25 mouse cellular contexts compared by ENCODE assay signal in genomic region chr5:139756135-139756534, GRCm38 (mm10).
"Had no signal": no experiment of that assay in that cellular context is flagged by ENCODE, and none has a peak within 500 bp of the region (broad histone marks: within the 10 kb centered on the region; RNA-seq: fewer than 3 reads in every experiment).

No protein-coding gene starts in this region.

- H3K9me3 ChIP-seq: heart, embryonic 13.5 days; heart, embryonic 15.5 days; hindbrain, embryonic 13.5 days; hindbrain, embryonic 15.5 days; kidney, embryonic 15.5 days; limb, embryonic 10.5 days; limb, embryonic 12.5 days had no signal

- H3K4me3 ChIP-seq: heart, adult 2 months; heart, embryonic 13.5 days; heart, embryonic 15.5 days; hindbrain, embryonic 13.5 days; hindbrain, embryonic 15.5 days; kidney, embryonic 15.5 days; limb, embryonic 10.5 days; limb, embryonic 12.5 days had no signal

- H3K27ac ChIP-seq: heart, adult 2 months; heart, embryonic 13.5 days; heart, embryonic 15.5 days; hindbrain, embryonic 13.5 days; hindbrain, embryonic 15.5 days; hindbrain, postnatal 0 days; kidney, embryonic 15.5 days; kidney, postnatal 0 days; limb, embryonic 10.5 days; limb, embryonic 12.5 days had no signal

- H3K9ac ChIP-seq: forebrain, postnatal 0 days; heart, embryonic 13.5 days; heart, embryonic 15.5 days; hindbrain, embryonic 13.5 days; hindbrain, embryonic 15.5 days; kidney, embryonic 15.5 days; limb, embryonic 12.5 days had no signal

- H3K27me3 ChIP-seq: heart, embryonic 13.5 days; heart, embryonic 15.5 days; hindbrain, embryonic 13.5 days; hindbrain, embryonic 15.5 days; kidney, embryonic 15.5 days; limb, embryonic 12.5 days had no signal

- ATAC-seq: forebrain, postnatal 0 days; hindbrain, postnatal 0 days; intestine, embryonic 16.5 days had no signal

- H3K4me1 ChIP-seq: heart, embryonic 13.5 days; heart, embryonic 15.5 days; hindbrain, embryonic 13.5 days; hindbrain, embryonic 15.5 days; kidney, embryonic 15.5 days; limb, embryonic 12.5 days had no signal

- DNase-seq: forebrain, postnatal 0 days; gastrocnemius, postnatal 14 days; gastrocnemius, postnatal 36 days; heart, adult 11 months; heart, adult 2 months; heart, postnatal 14 days; heart, postnatal 36 days; kidney, adult 11 months; kidney, adult 2 months; kidney, adult 9 months; kidney, postnatal 14 days; kidney, postnatal 36 days; layer of hippocampus, adult 9-11 months; layer of hippocampus, postnatal 36 days had no signal

- H3K4me2 ChIP-seq: heart, embryonic 11.5 days; heart, embryonic 13.5 days; heart, embryonic 15.5 days; hindbrain, embryonic 13.5 days; hindbrain, embryonic 15.5 days; kidney, embryonic 15.5 days; limb, embryonic 12.5 days had no signal
